In the genomic region with DNA sequence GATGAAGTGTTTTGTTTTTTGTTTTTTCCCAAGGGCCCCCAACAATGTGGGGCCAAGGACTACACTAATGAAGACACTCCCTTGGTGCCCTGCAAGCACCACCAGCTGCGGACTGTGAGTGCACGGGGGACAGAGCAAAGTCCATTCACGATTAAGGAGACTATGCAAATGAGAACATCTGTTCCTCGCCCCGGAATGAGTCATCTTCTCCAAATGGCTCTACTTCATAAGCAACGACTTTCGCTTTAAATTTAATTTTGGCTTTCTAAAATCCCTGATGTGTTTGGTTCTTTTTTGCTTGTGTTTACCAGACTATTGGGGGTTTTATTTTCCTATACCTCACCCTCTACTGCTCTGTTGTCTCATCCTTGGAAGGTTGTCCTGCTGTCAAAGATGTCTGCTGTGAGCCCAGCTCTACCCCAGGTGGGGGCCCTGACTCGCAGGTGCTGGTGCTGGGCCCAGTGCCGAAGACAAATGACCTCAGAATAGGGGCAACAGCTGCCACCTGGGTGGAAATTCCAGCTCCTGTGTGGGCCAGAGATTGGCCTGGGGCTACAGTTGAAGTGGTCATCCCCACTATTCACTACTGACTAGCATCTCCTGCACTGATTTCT, we compare ENCODE assay signal across 17 mouse cellular contexts. TPM values are rescaled to one million over a fixed set of nuclear protein-coding genes. Genes with fewer than 3 reads are reported as not detected.
DNase-seq lines count a peak whose midpoint lies in the region; ATAC-seq and TF ChIP-seq lines count a peak whose summit lies in the region.
"Had no signal": no experiment of that assay in that cellular context is flagged by ENCODE, and none has a peak within 500 bp of the region (broad histone marks: within the 10 kb centered on the region; RNA-seq: fewer than 3 reads in every experiment).

No protein-coding gene starts in this region.

- ATAC-seq in frontal cortex, adult (ENCODE audit: low TSS enrichment): peak; percentile 93
- ATAC-seq in intestine, postnatal 0 days: peak; percentile 64; the same call in 1 of the 2 replicates
- ATAC-seq: inflammation-experienced regulatory T-cells, adult 6 months had no signal

- no peaks in the 10 kb centered on the region for H3K4me1 ChIP-seq in intestine, postnatal 0 days (replicated peaks; ENCODE audit: control insufficient read depth, insufficient read depth, low read length)
- no peaks in the 10 kb centered on the region for H3K4me1 ChIP-seq in heart, embryonic 10.5 days
- H3K4me1 ChIP-seq: limb, embryonic 12.5 days; liver, embryonic 15.5 days had no signal

- no peak overlapping the region for H3K27ac ChIP-seq in intestine, postnatal 0 days (ENCODE audit: low read depth, low read length)
- no peak overlapping the region for H3K27ac ChIP-seq in heart, embryonic 10.5 days
- H3K27ac ChIP-seq: limb, embryonic 12.5 days; liver, embryonic 15.5 days had no signal

- H3K9ac ChIP-seq in intestine, postnatal 0 days (ENCODE audit: low read depth, low read length): no peak overlapping the region
- H3K9ac ChIP-seq: limb, embryonic 12.5 days; liver, embryonic 15.5 days had no signal

- no peaks in the 10 kb centered on the region for H3K9me3 ChIP-seq in intestine, postnatal 0 days (ENCODE audit: control insufficient read depth)
- no peaks in the 10 kb centered on the region for H3K9me3 ChIP-seq in heart, embryonic 10.5 days
- H3K9me3 ChIP-seq: limb, embryonic 12.5 days; liver, embryonic 15.5 days had no signal

- DNase-seq in frontal cortex, postnatal 10 days (ENCODE audit: low spot score in 2 of 2): no peak
- DNase-seq in right cerebral cortex, adult 2 months (ENCODE audit: low spot score in 2 of 2): peak; percentile 71 to 72
- DNase-seq in right cerebral cortex, postnatal 4 days: no peak
- no peak for DNase-seq in heart, embryonic 10.5 days (ENCODE audit: low spot score)
- DNase-seq in kidney, postnatal 14 days: no peak
- DNase-seq in kidney, postnatal 36 days: no peak
- DNase-seq: cerebellum, adult 2 months; heart, adult 18-20 months; heart, postnatal 14 days; kidney, postnatal 4 days; lung, postnatal 14 days; spleen, adult 18-20 months had no signal

- no peak for TF ChIP-seq CTCF in intestine, postnatal 0 days (IDR thresholded peaks at IDR 0.05; ENCODE audit: low read depth)

- no peaks in the 10 kb centered on the region for H3K36me3 ChIP-seq in intestine, postnatal 0 days (ENCODE audit: control insufficient read depth, insufficient read depth)
- H3K36me3 ChIP-seq in heart, embryonic 10.5 days: no peaks in the 10 kb centered on the region
- H3K36me3 ChIP-seq: limb, embryonic 12.5 days; liver, embryonic 15.5 days had no signal

- H3K4me3 ChIP-seq in intestine, postnatal 0 days (ENCODE audit: low read depth, low read length): no peak overlapping the region
- no peak overlapping the region for H3K4me3 ChIP-seq in heart, embryonic 10.5 days
- H3K4me3 ChIP-seq: limb, embryonic 12.5 days; liver, embryonic 15.5 days had no signal

- no peaks in the 10 kb centered on the region for H3K27me3 ChIP-seq in intestine, postnatal 0 days (replicated peaks; ENCODE audit: control insufficient read depth, insufficient read depth, low read length)
- no peaks in the 10 kb centered on the region; the same call in 1 of the 2 replicates for H3K27me3 ChIP-seq in heart, embryonic 10.5 days (ENCODE audit: insufficient read depth, poor library complexity, severe bottlenecking)
- H3K27me3 ChIP-seq: limb, embryonic 12.5 days; liver, embryonic 15.5 days had no signal

- WGBS in intestine, postnatal 0 days: 33% methylated on average over 9 of the region's 9 CpGs
- 55% methylated on average over 9 of the region's 9 CpGs for WGBS in heart, embryonic 10.5 days

- H3K4me2 ChIP-seq in intestine, postnatal 0 days (replicated peaks; ENCODE audit: low read depth): 0 out of 2 replicates have a peak overlapping the region, but pooled peaks have one; percentile 9
- H3K4me2 ChIP-seq: limb, embryonic 12.5 days; liver, embryonic 15.5 days had no signal

RNA-seq across cellular contexts. Expression of a gene that starts 14.0 kb away (rescaled TPM):
- polyA plus RNA-seq in intestine, postnatal 0 days (2015; fragmentation: Nextera tagmentation; extraction: Ambion mirVana): 1.7 and 2.4 TPM in 2 replicates
- polyA plus RNA-seq in heart, embryonic 10.5 days (2016; fragmentation: Nextera tagmentation; extraction: Ambion mirVana): 2.0 and 4.2 TPM in 2 replicates
- polyA plus RNA-seq: inflammation-experienced regulatory T-cells, adult 6 months had no signal

Comparison
In these comparisons a context has a peak if more than half of its experiments do, and no peak if none do; other contexts are left out.
1. DNase-seq: peak in right cerebral cortex, adult 2 months (2 of 2); none in frontal cortex, postnatal 10 days (0 of 2), right cerebral cortex, postnatal 4 days (single experiment), heart, embryonic 10.5 days (single experiment), kidney, postnatal 14 days (single experiment) and kidney, postnatal 36 days (0 of 2).